Mouse (Mus musculus) adrenal gland (tissue): Measurements from ENCODE around the gene Tgfa.

Experiments used
- intact Hi-C: fragments of 180-260 bp; cut with DNase I; formaldehyde crosslinking; loops from one replicate; pipeline ENCODE4 v1.15.1; 2025

Gene Tgfa

DNA sequence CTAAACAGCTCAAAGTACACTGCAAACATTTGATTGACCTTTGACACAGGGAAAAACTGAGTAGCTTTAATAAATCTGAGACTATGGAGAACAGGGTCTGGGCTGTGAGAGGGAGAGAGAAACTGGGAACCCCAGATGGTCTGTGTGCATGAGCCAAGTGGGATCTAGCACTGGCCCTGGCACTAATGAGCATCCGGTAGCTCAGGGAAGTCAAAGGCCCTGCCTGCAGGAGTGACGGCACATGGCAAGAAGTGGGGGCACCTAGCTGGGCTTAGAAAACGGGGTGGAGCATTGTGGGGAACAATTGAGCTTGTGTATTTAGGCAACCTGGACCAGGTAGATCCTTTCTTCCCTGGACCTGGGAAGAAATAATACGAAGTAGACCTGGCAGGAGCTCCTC, 25.1 kb downstream of the Tgfa start:
- intact Hi-C loops = no loop called here

GRCm38 (mm10) chr6:86222381-86222780, 27.4 kb downstream of the Tgfa start:
- intact Hi-C loops = no loop called here

DNA sequence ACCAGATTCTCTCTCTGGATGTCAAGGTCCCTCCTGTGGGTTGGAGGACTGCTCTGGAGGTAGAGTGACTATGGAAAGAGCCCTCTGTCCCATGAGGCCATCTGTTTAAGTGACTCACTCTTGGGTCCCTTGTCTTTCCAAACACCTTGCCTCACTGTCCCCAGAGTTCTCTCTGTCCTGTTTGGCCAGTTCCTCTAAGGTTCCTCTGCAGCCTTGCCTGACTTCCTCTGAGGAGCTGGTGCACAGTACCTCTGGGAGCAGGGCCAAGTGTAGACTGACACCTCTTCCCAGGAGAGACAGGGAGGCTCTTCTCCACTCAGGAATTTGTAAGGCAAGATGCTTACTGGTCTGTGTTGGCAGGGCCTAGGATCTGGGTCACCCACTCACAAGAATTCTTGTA, 30.6 kb downstream of the Tgfa start:
- intact Hi-C loops = no loop called here

- intact Hi-C loops = no loop called here
Observed at GRCm38 (mm10) chr6:86232367-86232766, 37.3 kb downstream of the Tgfa start.

DNA sequence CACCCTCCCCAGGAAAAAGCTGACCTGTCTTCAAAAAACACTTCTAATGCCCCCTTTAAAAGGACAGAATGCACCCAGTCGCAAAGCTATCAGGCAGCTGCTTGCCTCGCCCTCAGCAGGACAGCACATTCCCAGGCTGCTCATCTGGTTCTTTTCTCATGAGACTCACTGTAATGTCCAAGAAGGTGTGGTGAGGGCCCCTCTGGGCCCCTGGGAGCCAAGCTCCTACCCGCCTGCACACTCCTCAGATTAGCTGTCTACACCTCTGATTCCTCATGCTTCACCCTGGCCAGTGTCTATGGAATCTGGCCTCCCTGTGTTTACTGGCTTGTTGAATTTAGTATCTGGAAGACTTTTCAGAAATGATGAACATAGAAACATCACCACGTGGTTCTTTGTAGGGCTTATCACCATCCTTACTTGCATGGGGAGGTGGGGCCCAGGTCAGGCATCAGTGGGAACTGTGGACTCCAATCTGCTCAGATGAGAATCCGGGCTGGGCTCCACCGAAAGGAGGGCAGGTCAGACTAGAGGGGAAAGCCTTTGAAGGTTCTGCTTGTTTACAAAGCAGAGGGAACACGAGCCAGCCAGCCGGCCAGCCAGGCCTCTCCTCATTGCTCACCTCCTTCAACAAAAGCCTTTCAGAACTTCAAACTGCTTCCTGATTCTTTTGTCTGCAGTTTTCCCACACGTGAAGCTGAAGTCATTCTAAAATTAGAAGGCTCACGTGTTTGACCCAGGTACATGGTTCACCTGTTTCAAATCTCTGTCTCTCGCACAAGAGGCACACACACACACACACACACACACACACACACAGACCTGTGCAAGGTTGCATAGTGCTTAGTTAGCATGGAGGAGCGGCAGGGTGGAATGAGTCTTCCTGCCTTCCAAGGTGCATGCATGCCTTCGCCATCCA, 38.7 kb downstream of the Tgfa start:
- intact Hi-C loops = no loop called here

DNA sequence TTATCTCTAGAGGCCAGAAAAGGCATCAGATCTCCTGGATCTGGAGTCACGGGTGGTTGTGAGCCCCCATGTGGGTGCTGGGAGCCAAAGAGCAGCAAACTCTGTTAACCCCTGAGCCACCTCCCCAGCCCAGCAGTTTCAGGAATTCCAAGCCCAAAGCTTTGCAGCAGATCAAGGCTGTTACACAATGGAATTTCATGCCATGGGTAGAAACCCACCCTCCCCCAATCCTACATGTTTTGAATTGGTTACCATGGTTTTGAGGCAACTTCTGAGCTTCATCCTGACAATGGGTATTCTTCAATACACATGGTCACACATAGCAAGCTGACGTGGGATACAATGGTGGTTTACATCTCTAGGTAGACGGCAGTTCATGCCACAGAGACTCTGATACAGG, 49.8 kb downstream of the Tgfa start:
- intact Hi-C loops = no loop called here

DNA sequence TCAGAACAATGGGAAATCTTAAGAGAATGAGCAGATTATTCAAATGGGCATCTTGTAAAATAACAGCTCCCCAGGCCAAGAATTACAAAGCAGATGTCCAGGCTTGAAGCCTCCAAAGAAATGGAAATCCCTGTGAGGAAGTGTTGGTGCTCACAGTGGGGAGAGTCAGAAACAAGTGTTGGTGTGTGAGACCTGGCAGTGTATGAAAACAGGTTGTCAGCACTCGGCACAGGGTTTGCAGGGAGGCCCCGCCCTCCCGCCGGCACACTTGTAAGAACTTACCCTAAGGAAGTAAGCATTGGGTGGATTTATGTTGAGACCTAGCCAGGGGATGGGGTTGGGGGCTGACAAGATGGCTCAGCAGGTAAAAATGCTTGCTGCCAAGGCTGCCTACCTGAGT, 50.9 kb downstream of the Tgfa start:
- intact Hi-C loops = no loop called here

DNA sequence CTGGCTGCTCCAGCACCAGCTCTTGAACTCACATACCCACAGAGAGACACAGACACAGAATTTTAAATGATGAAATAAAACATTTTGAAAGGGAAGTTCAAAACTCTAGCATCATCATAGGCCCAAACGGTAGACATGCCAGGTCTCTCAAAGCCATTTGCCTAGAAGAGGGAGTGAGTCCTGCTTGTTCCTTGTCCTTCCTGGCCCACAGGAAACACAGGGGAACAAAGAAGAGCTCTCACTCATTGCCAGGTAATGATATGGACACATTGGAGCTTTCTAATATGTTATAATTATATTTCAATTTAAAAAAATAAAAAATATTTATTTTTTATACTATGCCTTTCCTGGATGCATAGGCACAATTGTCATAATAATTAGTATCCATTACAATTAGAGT, 53.5 kb downstream of the Tgfa start:
- intact Hi-C loops = no loop called here

- intact Hi-C loops = no loop called here
Observed at GRCm38 (mm10) chr6:86249042-86249441, 54.0 kb downstream of the Tgfa start.

- intact Hi-C loops = no loop called here
Observed at GRCm38 (mm10) chr6:86250236-86250635, 55.2 kb downstream of the Tgfa start.

DNA sequence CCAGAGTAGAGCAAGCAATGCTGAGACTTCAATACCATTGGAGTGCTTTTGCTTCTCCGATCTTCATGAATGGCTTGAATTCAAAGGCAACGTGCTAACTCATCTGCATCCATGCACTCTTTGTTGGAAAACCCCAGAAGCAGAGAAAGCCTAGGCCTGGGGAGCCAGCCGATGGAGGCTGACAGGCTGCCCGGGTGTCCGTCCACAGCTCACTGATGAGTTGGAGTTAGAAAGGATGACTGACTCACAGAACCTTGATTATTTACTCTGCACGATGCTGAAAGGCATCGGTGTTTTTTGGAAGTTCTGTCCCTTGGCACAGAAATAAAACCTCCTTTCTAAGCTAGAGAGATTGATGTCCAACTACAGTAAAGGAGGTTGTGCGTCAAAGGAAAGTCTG, 55.8 kb downstream of the Tgfa start:
- intact Hi-C loops = no loop called here

DNA sequence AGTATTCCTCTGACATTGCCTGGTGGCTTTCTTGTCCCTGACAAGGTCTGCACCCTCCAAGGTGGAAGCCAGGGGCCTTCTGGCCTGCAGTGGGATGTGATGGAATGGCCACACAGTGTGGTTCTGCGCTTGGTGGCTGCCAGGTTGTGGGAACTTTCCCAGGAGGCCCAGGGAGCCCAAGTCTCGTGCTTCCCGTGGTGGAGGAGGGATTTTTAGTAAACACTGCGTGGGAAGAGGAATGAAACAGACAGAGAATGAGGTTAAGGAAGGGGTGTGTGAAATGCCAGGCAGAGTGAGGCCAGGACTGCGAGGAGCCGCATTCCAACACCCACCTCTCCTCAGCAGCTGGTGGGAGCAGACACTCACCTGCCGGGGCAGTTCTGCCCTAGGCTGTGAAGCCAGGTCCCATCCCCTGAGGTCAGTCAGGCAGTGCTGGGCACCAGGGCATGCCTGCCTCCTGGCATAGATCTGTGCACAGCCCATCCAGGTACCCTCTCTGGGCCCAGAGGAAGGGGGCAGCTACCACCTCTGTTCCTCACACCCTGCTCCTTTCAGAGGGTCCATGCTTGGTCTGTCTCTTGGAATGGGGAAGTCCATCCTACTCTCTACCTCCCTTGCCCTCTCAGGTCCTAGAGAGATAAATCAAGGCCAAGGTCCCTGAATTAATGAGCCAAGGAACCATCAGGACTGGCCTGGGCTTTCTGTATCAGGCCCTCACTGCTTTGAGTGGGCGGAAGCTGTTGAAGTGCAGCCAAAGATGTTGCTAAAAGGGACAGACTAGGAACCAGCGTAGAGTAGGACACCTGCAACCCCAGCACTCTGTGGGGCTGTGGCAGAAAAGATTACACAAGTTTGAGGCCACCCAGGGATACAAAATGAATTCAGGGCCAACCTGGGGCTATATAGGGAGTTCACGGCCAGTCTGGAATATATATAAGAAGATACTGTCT, 57.4 kb downstream of the Tgfa start:
- intact Hi-C loops = no loop called here

DNA sequence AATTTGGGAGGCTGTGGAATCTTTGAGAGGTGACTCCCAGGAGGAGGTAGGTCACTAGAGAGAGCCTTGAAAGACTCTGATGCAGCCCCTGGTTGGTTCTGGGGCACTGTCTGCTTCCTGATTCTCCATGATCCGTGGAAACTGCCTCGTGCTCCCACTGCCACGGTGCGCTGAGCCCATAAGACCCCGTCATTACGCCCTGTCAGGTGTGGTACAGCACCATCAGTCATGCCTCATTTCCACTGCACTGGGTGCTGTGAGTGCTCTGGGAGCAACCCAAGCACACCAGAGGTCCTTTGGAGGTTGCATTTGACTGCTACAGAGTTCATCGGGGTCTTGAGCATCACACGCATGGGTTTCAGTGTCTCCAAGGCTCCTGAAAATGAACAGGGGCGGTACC, 60.9 kb downstream of the Tgfa start:
- intact Hi-C loops = no loop called here

- intact Hi-C loops = no loop called here
Observed at GRCm38 (mm10) chr6:86259242-86259641, 64.2 kb downstream of the Tgfa start.

GRCm38 (mm10) chr6:86260322-86261050, 65.5 kb downstream of the Tgfa start:
- intact Hi-C loops = no loop called here

GRCm38 (mm10) chr6:86266786-86267185, 71.8 kb downstream of the Tgfa start:
- intact Hi-C loops = no loop called here

- intact Hi-C loops = no loop called here
Observed at GRCm38 (mm10) chr6:86270373-86271068, 75.5 kb downstream of the Tgfa start.

GRCm38 (mm10) chr6:86271130-86271529, 76.1 kb downstream of the Tgfa start:
- intact Hi-C loops = no loop called here

- intact Hi-C loops = no loop called here
Observed at GRCm38 (mm10) chr6:86275704-86276103, 80.7 kb downstream of the Tgfa start.

- intact Hi-C loops = no loop called here
Observed at GRCm38 (mm10) chr6:86276816-86277215, 81.8 kb downstream of the Tgfa start.

DNA sequence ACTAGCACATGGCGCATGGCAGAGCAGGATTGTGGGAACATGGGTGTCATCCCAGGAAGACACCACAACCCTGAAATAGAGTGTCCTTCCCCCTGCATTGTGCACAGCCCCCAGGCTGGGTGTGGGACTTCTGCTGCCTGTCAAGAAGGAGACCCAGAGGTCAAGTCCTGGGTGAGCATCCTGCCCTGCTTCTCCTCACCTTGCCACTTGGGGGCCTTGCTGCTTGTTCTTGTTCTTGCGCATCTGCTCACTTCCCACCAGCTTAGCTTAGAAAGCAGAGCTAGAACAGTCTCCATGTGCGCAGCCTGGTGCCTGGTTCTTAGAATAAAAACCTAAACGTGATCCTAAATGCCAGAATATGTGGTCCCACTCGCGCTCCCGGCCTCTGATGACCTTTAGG, 82.6 kb downstream of the Tgfa start:
- intact Hi-C loops = no loop called here
